9 mouse cellular contexts compared by ENCODE assay signal in genomic region chr3:88214197-88214938, GRCm38 (mm10). TPM values are rescaled to one million over a fixed set of nuclear protein-coding genes. Genes with fewer than 3 reads are reported as not detected.
DNase-seq lines count a peak whose midpoint lies in the region; ATAC-seq and TF ChIP-seq lines count a peak whose summit lies in the region.
"Had no signal": no experiment of that assay in that cellular context is flagged by ENCODE, and none has a peak within 500 bp of the region (broad histone marks: within the 10 kb centered on the region; RNA-seq: fewer than 3 reads in every experiment).

No protein-coding gene starts in this region.

- TF ChIP-seq CTCF in ES-Bruce4 (IDR thresholded peaks at IDR 0.05; ENCODE audit: low read depth, low read length), result peak; percentile 32

- no peak overlapping the region for H3K27ac ChIP-seq in ES-Bruce4 (ENCODE audit: insufficient read depth, low read length)
- no peak overlapping the region for H3K27ac ChIP-seq in embryonic facial prominence, embryonic 12.5 days
- H3K27ac ChIP-seq in neural tube, embryonic 15.5 days (replicated peaks), result peak overlapping the region; percentile 98

- H3K4me2 ChIP-seq in embryonic facial prominence, embryonic 12.5 days (replicated peaks), result peak overlapping the region; percentile 19; the same call in 1 of the 2 replicates
- peak overlapping the region; percentile 62 for H3K4me2 ChIP-seq in neural tube, embryonic 15.5 days

- ATAC-seq in embryonic facial prominence, embryonic 12.5 days (ENCODE audit: insufficient number of reproducible peaks, insufficient read depth, low FRiP score, low TSS enrichment), result no peak
- ATAC-seq in neural tube, embryonic 15.5 days (ENCODE audit: low FRiP score), result peak; percentile 92

- DNase-seq in embryo, embryonic 10 days (ENCODE audit: low spot score), result peak; percentile 47
- DNase-seq in embryo, embryonic 9.5 days (ENCODE audit: extremely low spot score), result no peak
- DNase-seq in layer of hippocampus, adult 8-10 months (ENCODE audit: low spot score in 2 of 2), result peak; percentile 75 to 78
- no peak for DNase-seq in adrenal gland, adult (ENCODE audit: inconsistent age in 2 of 2, low spot score in 1 of 2)
- DNase-seq in lung, postnatal 36 days, result no peak

- TF ChIP-seq POLR2A in ES-Bruce4 (IDR thresholded peaks at IDR 0.05; ENCODE audit: insufficient read depth, low read length), result no peak

- peaks cover 22% of the 10 kb centered on the region for H3K27me3 ChIP-seq in ES-Bruce4 (ENCODE audit: control insufficient read depth, insufficient read depth, low read length, poor library complexity, severe bottlenecking)
- H3K27me3 ChIP-seq in embryonic facial prominence, embryonic 12.5 days, result peaks cover 99% of the 10 kb centered on the region
- peaks cover 9% of the 10 kb centered on the region; the same call in 1 of the 2 replicates for H3K27me3 ChIP-seq in neural tube, embryonic 15.5 days (replicated peaks)

- no peak for TF ChIP-seq EP300 in ES-Bruce4 (IDR thresholded peaks at IDR 0.05; ENCODE audit: insufficient read depth, low read depth, low read length)

- WGBS in embryonic facial prominence, embryonic 12.5 days, result 2% methylated on average over 42 of the region's 42 CpGs
- under 1% methylated on average over 42 of the region's 42 CpGs for WGBS in neural tube, embryonic 15.5 days

- H3K9me3 ChIP-seq in ES-Bruce4 (replicated peaks; ENCODE audit: control insufficient read depth, insufficient read depth, low read length, poor library complexity, severe bottlenecking), result no peaks in the 10 kb centered on the region
- no peaks in the 10 kb centered on the region for H3K9me3 ChIP-seq in embryonic facial prominence, embryonic 12.5 days
- H3K9me3 ChIP-seq in neural tube, embryonic 15.5 days (replicated peaks), result no peaks in the 10 kb centered on the region

- no peaks in the 10 kb centered on the region for H3K36me3 ChIP-seq in ES-Bruce4 (ENCODE audit: control insufficient read depth, insufficient read depth, low read length, poor library complexity, severe bottlenecking)
- H3K36me3 ChIP-seq in embryonic facial prominence, embryonic 12.5 days, result no peaks in the 10 kb centered on the region
- no peaks in the 10 kb centered on the region for H3K36me3 ChIP-seq in neural tube, embryonic 15.5 days

- H3K4me3 ChIP-seq in ES-Bruce4 (ENCODE audit: low read depth, low read length), result peak overlapping the region; percentile 46
- no peak overlapping the region; the same call in 1 of the 2 replicates for H3K4me3 ChIP-seq in embryonic facial prominence, embryonic 12.5 days
- peak overlapping the region; percentile 55 for H3K4me3 ChIP-seq in neural tube, embryonic 15.5 days (replicated peaks)

- H3K4me1 ChIP-seq in ES-Bruce4 (ENCODE audit: control insufficient read depth, insufficient read depth, low read length), result no peaks in the 10 kb centered on the region
- no peaks in the 10 kb centered on the region for H3K4me1 ChIP-seq in embryonic facial prominence, embryonic 12.5 days
- peaks cover 77% of the 10 kb centered on the region for H3K4me1 ChIP-seq in neural tube, embryonic 15.5 days

- peak overlapping the region; percentile 16; the same call in 1 of the 2 replicates for H3K9ac ChIP-seq in ES-Bruce4 (ENCODE audit: low read depth, poor library complexity, severe bottlenecking)
- no peak overlapping the region for H3K9ac ChIP-seq in embryonic facial prominence, embryonic 12.5 days
- H3K9ac ChIP-seq in neural tube, embryonic 15.5 days (replicated peaks), result peak overlapping the region; percentile 80

RNA-seq across cellular contexts. Expression of gene Rhbg, which starts 40.1 kb away (rescaled TPM):
- polyA plus RNA-seq in ES-Bruce4 (2011; ENCODE audit: insufficient read depth, insufficient read length, low read depth, missing spikeins), result 0.82 TPM in 1 of 2 replicates, not detected in the other
- polyA plus RNA-seq in embryonic facial prominence, embryonic 12.5 days (2016; fragmentation: Nextera tagmentation; extraction: Ambion mirVana), result 0.64 and 1.3 TPM in 2 replicates
- total RNA-seq in layer of hippocampus, adult 8-10 months (2022), result not detected
- 0.78 and 0.83 TPM in 2 replicates for polyA plus RNA-seq in neural tube, embryonic 15.5 days (2015; fragmentation: Nextera tagmentation; extraction: Ambion mirVana)
- total RNA-seq: neutrophil, adult 5-6 weeks had no signal

Comparison
In these comparisons a context has a peak if more than half of its experiments do, and no peak if none do; other contexts are left out.
1. DNase-seq: peak in embryo, embryonic 10 days (single experiment) and layer of hippocampus, adult 8-10 months (2 of 2); none in embryo, embryonic 9.5 days (single experiment), adrenal gland, adult (0 of 2) and lung, postnatal 36 days (single experiment).